18 mouse cellular contexts compared by ENCODE assay signal in genomic region chr5:67496710-67497109, GRCm38 (mm10).
DNase-seq lines count a peak whose midpoint lies in the region.
"Had no signal": no experiment of that assay in that cellular context is flagged by ENCODE, and none has a peak within 500 bp of the region (broad histone marks: within the 10 kb centered on the region; RNA-seq: fewer than 3 reads in every experiment).

No protein-coding gene starts in this region.

- peak; percentile 4 to 5 for DNase-seq in heart, postnatal 10 days
- DNase-seq in heart, adult 11 months: no peak
- peak; percentile 5 for DNase-seq in layer of hippocampus, adult 11-12 months (ENCODE audit: low spot score)
- DNase-seq in layer of hippocampus, adult 8-10 months (ENCODE audit: low spot score in 2 of 2): no peak
- DNase-seq in retina, embryonic 14.5 days (ENCODE audit: low spot score): peak; percentile 26
- no peak for DNase-seq in retina, postnatal 1 day
- DNase-seq in urinary bladder, postnatal 10 days (ENCODE audit: low spot score): no peak
- DNase-seq: adrenal gland, postnatal 10 days; adrenal gland, postnatal 36 days; B cell, adult 2 months; cerebellum, adult 11 months; cerebellum, adult 2 months; cerebellum, adult 9-11 months; cerebellum, postnatal 25 days; forebrain, postnatal 0 days; gastrocnemius, postnatal 10 days; gastrocnemius, postnatal 36 days; heart, postnatal 36 days had no signal

- intact Hi-C loops in heart, postnatal 10 days (cut with DNase I): no loop called here

Comparison
In these comparisons a context has a peak if more than half of its experiments do, and no peak if none do; other contexts are left out.
1. DNase-seq: peak in heart, postnatal 10 days (2 of 2), layer of hippocampus, adult 11-12 months (single experiment) and retina, embryonic 14.5 days (single experiment); none in heart, adult 11 months (single experiment), layer of hippocampus, adult 8-10 months (0 of 2), retina, postnatal 1 day (single experiment) and urinary bladder, postnatal 10 days (single experiment).